Mouse (Mus musculus): ENCODE data around the gene Gm11146. TPM values are rescaled to one million over a fixed set of nuclear protein-coding genes. Genes with fewer than 3 reads are reported as not detected.

Gm11146 gene
- polyA plus RNA-seq, 1 experiment = not detected

DNA sequence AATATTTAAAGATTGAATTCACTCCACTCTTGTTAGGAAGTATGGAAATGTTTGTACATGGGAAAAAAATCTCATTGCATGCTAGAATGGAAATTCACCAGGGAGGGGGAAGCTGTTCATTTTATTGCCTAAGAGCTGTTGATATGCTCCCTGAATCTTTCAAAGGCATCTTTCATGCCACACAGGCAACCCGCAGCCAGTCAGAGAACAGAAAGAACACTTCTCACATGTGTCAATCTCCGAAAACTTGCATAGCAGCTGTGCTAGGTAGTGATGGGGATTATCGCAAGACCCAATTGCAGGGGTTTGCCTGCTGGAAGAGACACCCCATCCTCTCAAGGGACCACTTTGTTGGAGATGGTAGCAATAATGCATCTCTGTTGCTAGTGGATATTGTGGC is 8.9 kb downstream of the Gm11146 start:
- WGBS = 71% methylated on average over 3 of the region's 3 CpGs
- no peak for TF ChIP-seq POLR2A (IDR thresholded peaks at IDR 0.05; ENCODE audit: insufficient read depth, low read depth, low read length)
- no peak for TF ChIP-seq CTCF (IDR thresholded peaks at IDR 0.05; ENCODE audit: insufficient read depth, low read depth, low read length)
- peaks cover 2% of the 10 kb centered on the region; the same call in 1 of the 2 replicates for H3K4me1 ChIP-seq (ENCODE audit: control insufficient read depth, insufficient read depth, low read length)
- H3K4me3 ChIP-seq (ENCODE audit: insufficient read depth, low read depth, low read length) = no peak overlapping the region
- H3K27ac ChIP-seq (ENCODE audit: insufficient read depth, low read depth, low read length) = peak overlapping the region; percentile 57; the same call in 1 of the 2 replicates

DNA sequence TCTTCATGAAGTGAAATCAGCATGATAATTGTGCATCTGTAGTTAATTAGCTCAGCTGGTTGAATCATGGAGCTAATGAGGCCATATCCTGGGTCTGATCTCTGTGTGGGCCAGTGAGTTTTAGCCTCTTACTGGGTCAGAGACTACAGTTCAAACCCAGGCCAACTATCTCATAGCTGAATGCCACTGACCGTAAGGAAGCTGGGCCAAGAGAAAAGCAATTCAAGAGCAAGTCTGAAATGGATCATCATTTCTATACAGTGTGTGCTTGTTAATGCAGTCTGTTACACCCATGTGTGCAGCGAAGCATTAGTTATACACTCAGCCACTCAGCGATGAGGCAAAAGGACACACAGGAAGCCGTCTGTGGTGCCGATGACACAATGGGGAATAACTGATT is 28.9 kb downstream of the Gm11146 start:
- 69% methylated on average over 5 of the region's 5 CpGs for WGBS
- Histone ChIP-seq H3K4me1 (ENCODE audit: control insufficient read depth, insufficient read depth, low read length) (no peaks in the 10 kb centered on the region), H3K4me3 (ENCODE audit: insufficient read depth, low read depth, low read length) (no peak overlapping the region), H3K27ac (ENCODE audit: insufficient read depth, low read depth, low read length) (no peak overlapping the region)
- TF ChIP-seq CTCF (IDR thresholded peaks at IDR 0.05; ENCODE audit: insufficient read depth, low read depth, low read length) (no peak), POLR2A (IDR thresholded peaks at IDR 0.05; ENCODE audit: insufficient read depth, low read depth, low read length) (no peak)

DNA sequence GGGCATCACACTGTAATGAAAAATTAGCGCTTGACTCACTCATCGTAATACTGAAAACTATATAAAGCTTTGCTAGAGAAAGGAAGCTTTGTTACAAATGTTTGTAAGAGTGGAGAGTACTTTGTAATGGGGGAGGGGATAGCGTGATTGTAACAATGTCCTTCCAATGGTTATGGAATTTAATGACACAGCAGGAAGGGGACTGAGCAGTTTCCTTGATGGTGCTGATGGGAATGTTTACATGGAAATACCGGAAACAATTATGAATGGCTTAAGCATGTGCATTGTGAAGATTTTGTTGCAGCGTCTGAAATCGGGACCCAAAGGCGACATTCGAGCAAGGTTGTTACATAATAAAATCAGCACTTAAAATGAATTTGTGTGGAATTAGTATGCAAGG is 32.4 kb downstream of the Gm11146 start:
- 87% methylated on average over 8 of the region's 8 CpGs for WGBS
- Histone ChIP-seq H3K4me3 (ENCODE audit: insufficient read depth, low read depth, low read length) (no peak overlapping the region), H3K4me1 (ENCODE audit: control insufficient read depth, insufficient read depth, low read length) (no peaks in the 10 kb centered on the region), H3K27ac (ENCODE audit: insufficient read depth, low read depth, low read length) (no peak overlapping the region)
- no peak for TF ChIP-seq CTCF (IDR thresholded peaks at IDR 0.05; ENCODE audit: insufficient read depth, low read depth, low read length)
- TF ChIP-seq POLR2A (IDR thresholded peaks at IDR 0.05; ENCODE audit: insufficient read depth, low read depth, low read length) = no peak

DNA sequence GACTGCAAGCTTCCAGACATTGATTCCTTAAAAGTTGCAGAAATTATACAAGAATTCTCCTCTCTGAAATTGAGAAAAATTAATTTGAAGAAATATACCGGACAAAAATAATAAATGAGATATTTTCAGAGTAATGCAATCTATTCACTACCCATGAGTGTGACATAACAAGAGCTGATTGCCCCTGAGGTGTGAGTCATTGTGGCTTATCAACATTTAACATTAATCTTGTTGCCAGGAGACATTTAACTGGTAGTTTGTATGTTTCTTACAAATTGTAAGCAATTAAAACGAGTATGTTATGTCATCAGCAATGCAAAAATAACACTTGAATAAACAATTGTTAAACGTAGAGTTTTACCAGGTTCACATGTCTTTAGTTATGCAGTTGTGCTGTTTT is 33.5 kb downstream of the Gm11146 start:
- 63% methylated on average over 3 of the region's 3 CpGs for WGBS
- Histone ChIP-seq H3K4me1 (ENCODE audit: control insufficient read depth, insufficient read depth, low read length) (no peaks in the 10 kb centered on the region), H3K27ac (ENCODE audit: insufficient read depth, low read depth, low read length) (no peak overlapping the region), H3K4me3 (ENCODE audit: insufficient read depth, low read depth, low read length) (no peak overlapping the region)
- TF ChIP-seq POLR2A (IDR thresholded peaks at IDR 0.05; ENCODE audit: insufficient read depth, low read depth, low read length) (no peak), CTCF (IDR thresholded peaks at IDR 0.05; ENCODE audit: insufficient read depth, low read depth, low read length) (no peak)

DNA sequence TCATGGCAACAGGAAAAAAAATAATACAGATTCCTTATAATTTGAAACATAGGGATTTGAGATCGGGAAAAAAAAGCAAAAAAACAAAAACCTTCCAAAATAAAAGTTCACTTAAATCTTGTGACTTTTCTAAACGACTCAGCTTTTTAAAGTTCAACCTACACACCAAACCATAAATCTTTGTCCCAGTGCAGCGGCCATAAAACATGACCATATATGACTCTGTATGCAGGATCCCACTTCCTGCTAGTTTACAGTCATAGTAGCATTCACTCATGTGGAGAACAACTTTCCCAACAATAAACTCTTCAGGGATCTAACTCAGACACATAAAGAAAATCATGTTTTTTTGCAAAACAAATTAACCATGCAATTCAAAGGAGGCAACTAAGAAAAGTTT is 39.0 kb downstream of the Gm11146 start:
- TF ChIP-seq POLR2A (IDR thresholded peaks at IDR 0.05; ENCODE audit: insufficient read depth, low read depth, low read length) = no peak
- no peak for TF ChIP-seq CTCF (IDR thresholded peaks at IDR 0.05; ENCODE audit: insufficient read depth, low read depth, low read length)
- 96% methylated on average over 3 of the region's 3 CpGs for WGBS
- Histone ChIP-seq H3K4me1 (ENCODE audit: control insufficient read depth, insufficient read depth, low read length) (no peaks in the 10 kb centered on the region), H3K27ac (ENCODE audit: insufficient read depth, low read depth, low read length) (no peak overlapping the region), H3K4me3 (ENCODE audit: insufficient read depth, low read depth, low read length) (no peak overlapping the region)

DNA sequence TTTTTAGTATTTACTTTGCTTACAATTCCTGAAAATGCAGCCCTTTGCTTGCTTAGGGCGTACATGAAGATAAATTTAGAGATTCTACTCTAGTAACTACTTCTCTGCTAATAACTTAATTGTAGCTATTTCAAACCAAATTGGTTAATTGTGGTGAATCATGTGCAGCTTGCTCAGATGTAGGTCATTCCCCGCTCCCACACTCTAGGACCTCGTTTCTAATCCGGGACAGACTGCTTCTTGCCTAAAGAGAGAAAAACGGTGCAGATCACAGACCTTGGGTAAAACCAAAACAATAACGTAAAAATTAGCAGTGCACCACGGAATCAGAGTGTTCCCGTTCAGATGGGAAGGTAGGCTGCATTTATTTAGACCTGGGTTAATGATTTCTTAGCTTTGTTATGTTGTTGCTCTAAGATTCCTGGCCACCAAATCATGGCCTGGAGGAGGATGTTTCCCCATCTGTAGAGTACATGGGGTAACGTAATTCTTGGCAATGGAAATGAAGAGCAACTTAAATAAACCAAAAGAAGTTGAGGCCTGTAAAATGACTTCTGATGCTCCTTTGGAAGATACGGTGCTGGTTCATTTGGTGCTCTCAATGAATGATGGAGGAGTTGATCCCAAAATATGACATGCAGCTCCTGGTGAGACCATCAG is 45.3 kb downstream of the Gm11146 start:
- Histone ChIP-seq H3K27ac (ENCODE audit: insufficient read depth, low read depth, low read length) (no peak overlapping the region), H3K4me3 (ENCODE audit: insufficient read depth, low read depth, low read length) (no peak overlapping the region), H3K4me1 (ENCODE audit: control insufficient read depth, insufficient read depth, low read length) (no peaks in the 10 kb centered on the region)
- WGBS = 27% methylated on average over 10 of the region's 10 CpGs
- TF ChIP-seq POLR2A (IDR thresholded peaks at IDR 0.05; ENCODE audit: insufficient read depth, low read depth, low read length) = no peak
- no peak for TF ChIP-seq CTCF (IDR thresholded peaks at IDR 0.05; ENCODE audit: insufficient read depth, low read depth, low read length)

DNA sequence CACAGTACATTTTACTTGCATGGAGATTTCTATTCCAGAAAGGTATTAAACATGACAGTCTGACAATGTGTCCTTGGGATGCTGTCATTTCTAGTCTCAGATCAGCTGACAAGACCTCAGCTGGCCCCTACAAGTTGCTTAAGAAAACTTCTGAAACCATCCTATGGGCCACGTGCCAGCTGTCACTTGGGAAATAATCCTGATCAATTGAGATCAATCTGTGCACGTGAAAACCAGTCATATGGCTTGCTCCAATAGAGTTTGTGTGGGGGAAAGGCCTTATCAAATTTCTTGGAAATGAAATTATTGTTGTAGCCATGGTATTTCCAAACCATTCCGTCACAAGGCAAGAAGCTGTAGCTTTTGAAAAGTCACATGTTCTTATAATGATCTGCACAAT is 50.8 kb downstream of the Gm11146 start:
- 91% methylated on average over 3 of the region's 3 CpGs for WGBS
- H3K4me1 ChIP-seq (ENCODE audit: control insufficient read depth, insufficient read depth, low read length) = no peaks in the 10 kb centered on the region
- H3K4me3 ChIP-seq (ENCODE audit: insufficient read depth, low read depth, low read length) = no peak overlapping the region
- TF ChIP-seq CTCF (IDR thresholded peaks at IDR 0.05; ENCODE audit: insufficient read depth, low read depth, low read length) = no peak
- no peak for TF ChIP-seq POLR2A (IDR thresholded peaks at IDR 0.05; ENCODE audit: insufficient read depth, low read depth, low read length)
- no peak overlapping the region for H3K27ac ChIP-seq (ENCODE audit: insufficient read depth, low read depth, low read length)

All from olfactory bulb, adult 2 months (tissue).